Mouse (Mus musculus) liver, postnatal 0 days (tissue): ENCODE data around the gene Tlnrd1.

Experiments
- CTCF ChIP-seq: sonication (generic); IDR thresholded peaks from 2 replicates; pipeline ENCODE4 v1.5.1; 2016; ENCODE audit warnings: antibody characterized with exemption, low read depth
- EP300 ChIP-seq: IDR thresholded peaks from 2 replicates; pipeline ENCODE4 v1.6.1; 2016; ENCODE audit warnings: antibody characterized with exemption, low read depth, mild to moderate bottlenecking

DNA sequence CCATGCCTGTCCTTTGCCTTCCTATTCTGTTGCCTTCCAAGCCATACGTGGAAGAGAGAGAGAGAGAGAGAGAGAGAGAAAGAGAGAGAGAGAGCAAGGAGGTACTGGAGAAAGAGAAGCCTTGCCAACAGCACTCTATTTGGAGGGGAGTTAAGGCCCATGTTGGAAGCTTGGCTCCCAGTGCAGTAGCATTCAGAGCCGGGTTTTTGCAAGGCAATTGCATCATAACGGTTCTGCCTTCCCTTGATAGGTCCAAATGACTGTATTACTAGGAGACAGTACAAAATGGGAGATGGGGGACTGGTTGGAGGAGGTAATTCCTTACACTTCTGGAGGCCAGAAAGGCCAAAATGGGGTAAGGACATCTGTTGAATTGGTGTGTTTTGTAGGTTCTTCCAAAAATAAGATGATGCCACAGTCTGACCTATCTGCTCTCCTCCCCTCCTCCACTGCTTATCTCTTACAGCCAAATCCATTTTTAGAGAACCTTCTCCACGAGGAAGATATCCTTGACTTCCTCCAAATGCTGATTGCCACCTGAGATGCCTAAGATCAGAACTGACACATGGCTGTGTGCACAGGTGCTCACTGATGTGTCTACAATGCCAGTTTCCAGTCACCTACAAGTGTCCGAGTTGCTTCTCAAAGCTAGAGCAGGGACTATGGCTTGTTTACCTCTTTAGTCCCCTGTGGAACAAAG is 45.4 kb downstream of the Tlnrd1 start:
- TF ChIP-seq CTCF (no peak), EP300 (no peak)
